Mouse (Mus musculus): Measurements from ENCODE around the gene Mest. TPM values are rescaled to one million over a fixed set of nuclear protein-coding genes. Genes with fewer than 3 reads are reported as not detected.
A peak's percentile ranks its signal among the peaks of the same experiment; 100 is the strongest.

Gene Mest
- polyA plus RNA-seq, 1 experiment from 2014 or later: 780 TPM

- no peak for ATAC-seq (ENCODE audit: insufficient read depth, low FRiP score, low read depth)
- Histone ChIP-seq H3K27me3 (replicated peaks) (no peaks in the 10 kb centered on the region), H3K36me3 (no peaks in the 10 kb centered on the region), H3K9me3 (no peaks in the 10 kb centered on the region), H3K9ac (no peak overlapping the region), H3K4me1 (peaks cover 10% of the 10 kb centered on the region; the same call in 1 of the 2 replicates), H3K27ac (peak overlapping the region; percentile 65), H3K4me2 (no peak overlapping the region), H3K4me3 (replicated peaks) (no peak overlapping the region)
- 45% methylated on average over 25 of the region's 25 CpGs for WGBS
These were observed 12.7 kb upstream of the Mest start for GRCm38 (mm10) chr6:30710371-30711364.

GRCm38 (mm10) chr6:30711365-30711763 lies 12.0 kb upstream of the Mest start:
- no peaks in the 10 kb centered on the region for H3K9me3 ChIP-seq
- no peak overlapping the region for H3K4me2 ChIP-seq
- no peak overlapping the region for H3K4me3 ChIP-seq (replicated peaks)
- no peak overlapping the region for H3K27ac ChIP-seq
- 52% methylated on average over 10 of the region's 10 CpGs for WGBS
- H3K27me3 ChIP-seq (replicated peaks): no peaks in the 10 kb centered on the region
- H3K4me1 ChIP-seq: peaks cover 10% of the 10 kb centered on the region; the same call in 1 of the 2 replicates
- H3K9ac ChIP-seq: no peak overlapping the region
- ATAC-seq (ENCODE audit: insufficient read depth, low FRiP score, low read depth): no peak
- H3K36me3 ChIP-seq: no peaks in the 10 kb centered on the region

GRCm38 (mm10) chr6:30712484-30712883 lies 10.9 kb upstream of the Mest start:
- H3K9ac ChIP-seq: no peak overlapping the region
- WGBS: 36% methylated on average over 7 of the region's 7 CpGs
- no peak for ATAC-seq (ENCODE audit: insufficient read depth, low FRiP score, low read depth)
- no peak overlapping the region for H3K4me2 ChIP-seq
- H3K4me1 ChIP-seq: peaks cover 10% of the 10 kb centered on the region; the same call in 1 of the 2 replicates
- no peaks in the 10 kb centered on the region for H3K36me3 ChIP-seq
- H3K4me3 ChIP-seq (replicated peaks): no peak overlapping the region
- H3K9me3 ChIP-seq: no peaks in the 10 kb centered on the region
- peak overlapping the region; percentile 38; the same call in 1 of the 2 replicates for H3K27ac ChIP-seq
- H3K27me3 ChIP-seq (replicated peaks): no peaks in the 10 kb centered on the region

GRCm38 (mm10) chr6:30713455-30713854 lies 9.9 kb upstream of the Mest start:
- Histone ChIP-seq H3K27ac (no peak overlapping the region), H3K36me3 (no peaks in the 10 kb centered on the region), H3K4me2 (no peak overlapping the region), H3K4me3 (replicated peaks) (no peak overlapping the region), H3K9me3 (no peaks in the 10 kb centered on the region), H3K4me1 (peaks cover 10% of the 10 kb centered on the region; the same call in 1 of the 2 replicates), H3K27me3 (replicated peaks) (no peaks in the 10 kb centered on the region), H3K9ac (no peak overlapping the region)
- ATAC-seq (ENCODE audit: insufficient read depth, low FRiP score, low read depth): no peak
- 87% methylated on average over 6 of the region's 6 CpGs for WGBS

- no peak overlapping the region for H3K4me2 ChIP-seq
- no peaks in the 10 kb centered on the region for H3K36me3 ChIP-seq
- H3K27me3 ChIP-seq (replicated peaks): no peaks in the 10 kb centered on the region
- H3K4me3 ChIP-seq (replicated peaks): no peak overlapping the region
- no peak overlapping the region for H3K27ac ChIP-seq
- ATAC-seq (ENCODE audit: insufficient read depth, low FRiP score, low read depth): no peak
- no peak overlapping the region for H3K9ac ChIP-seq
- no peaks in the 10 kb centered on the region for H3K9me3 ChIP-seq
- H3K4me1 ChIP-seq: peaks cover 10% of the 10 kb centered on the region; the same call in 1 of the 2 replicates
- WGBS: 86% methylated on average over 11 of the region's 11 CpGs
These were observed 9.5 kb upstream of the Mest start for GRCm38 (mm10) chr6:30713896-30714295.

- peak overlapping the region; percentile 44; the same call in 1 of the 2 replicates for H3K27ac ChIP-seq
- H3K27me3 ChIP-seq (replicated peaks): no peaks in the 10 kb centered on the region
- no peaks in the 10 kb centered on the region for H3K36me3 ChIP-seq
- 62% methylated on average over 5 of the region's 5 CpGs for WGBS
- H3K4me2 ChIP-seq: no peak overlapping the region
- peaks cover 7% of the 10 kb centered on the region; the same call in 1 of the 2 replicates for H3K4me1 ChIP-seq
- H3K4me3 ChIP-seq (replicated peaks): no peak overlapping the region
- no peaks in the 10 kb centered on the region for H3K9me3 ChIP-seq
- no peak overlapping the region for H3K9ac ChIP-seq
- ATAC-seq (ENCODE audit: insufficient read depth, low FRiP score, low read depth): no peak
These were observed 8.4 kb upstream of the Mest start for GRCm38 (mm10) chr6:30714891-30715471.

GRCm38 (mm10) chr6:30716796-30717195 lies 6.6 kb upstream of the Mest start:
- no peak overlapping the region for H3K9ac ChIP-seq
- 0 out of 2 replicates have a peak, but pooled peaks cover 2% of the 10 kb centered on the region for H3K4me1 ChIP-seq
- H3K27me3 ChIP-seq (replicated peaks): no peaks in the 10 kb centered on the region
- no peak overlapping the region for H3K4me2 ChIP-seq
- 72% methylated on average over 7 of the region's 7 CpGs for WGBS
- no peak overlapping the region for H3K27ac ChIP-seq
- no peaks in the 10 kb centered on the region for H3K36me3 ChIP-seq
- H3K4me3 ChIP-seq (replicated peaks): no peak overlapping the region
- H3K9me3 ChIP-seq: no peaks in the 10 kb centered on the region
- no peak for ATAC-seq (ENCODE audit: insufficient read depth, low FRiP score, low read depth)

GRCm38 (mm10) chr6:30722385-30723164 lies 772 bp upstream of the Mest start:
- 63% methylated on average over 4 of the region's 4 CpGs for WGBS
- H3K27ac ChIP-seq: no peak overlapping the region

GRCm38 (mm10) chr6:30730301-30730971 lies 7.1 kb downstream of the Mest start:
- peak overlapping the region; percentile 65 for H3K27ac ChIP-seq
- ATAC-seq (ENCODE audit: insufficient read depth, low FRiP score, low read depth): peak; percentile 48; the same call in 1 of the 2 replicates

More at GRCm38 (mm10) chr6:30722385-30723164, 772 bp upstream of the Mest start:
- Histone ChIP-seq H3K4me1 (0 out of 2 replicates have a peak, but pooled peaks cover 6% of the 10 kb centered on the region), H3K9ac (no peak overlapping the region), H3K27me3 (replicated peaks) (no peaks in the 10 kb centered on the region), H3K36me3 (no peaks in the 10 kb centered on the region), H3K4me3 (replicated peaks) (no peak overlapping the region), H3K4me2 (no peak overlapping the region), H3K9me3 (no peaks in the 10 kb centered on the region)
- ATAC-seq (ENCODE audit: insufficient read depth, low FRiP score, low read depth): no peak

GRCm38 (mm10) chr6:30732571-30733130 lies 9.3 kb downstream of the Mest start:
- 49% methylated on average over 18 of the region's 18 CpGs for WGBS
- Histone ChIP-seq H3K36me3 (no peaks in the 10 kb centered on the region), H3K4me2 (no peak overlapping the region), H3K27me3 (replicated peaks) (no peaks in the 10 kb centered on the region), H3K4me1 (0 out of 2 replicates have a peak, but pooled peaks cover 5% of the 10 kb centered on the region), H3K9me3 (peaks cover 9% of the 10 kb centered on the region; the same call in 1 of the 2 replicates), H3K27ac (no peak overlapping the region), H3K4me3 (replicated peaks) (no peak overlapping the region), H3K9ac (no peak overlapping the region)
- ATAC-seq (ENCODE audit: insufficient read depth, low FRiP score, low read depth): no peak

More at GRCm38 (mm10) chr6:30730301-30730971, 7.1 kb downstream of the Mest start:
- Histone ChIP-seq H3K9ac (no peak overlapping the region), H3K4me3 (replicated peaks) (no peak overlapping the region), H3K27me3 (replicated peaks) (no peaks in the 10 kb centered on the region), H3K4me2 (peak overlapping the region; percentile 16), H3K9me3 (no peaks in the 10 kb centered on the region), H3K4me1 (0 out of 2 replicates have a peak, but pooled peaks cover 5% of the 10 kb centered on the region), H3K36me3 (no peaks in the 10 kb centered on the region)
- WGBS: 31% methylated on average over 12 of the region's 12 CpGs

Data from stomach, embryonic 15.5 days (tissue).